Mouse (Mus musculus): ENCODE results near the gene Dnhd1. TPM values are rescaled to one million over a fixed set of nuclear protein-coding genes. Genes with fewer than 3 reads are reported as not detected.
A peak's percentile ranks its signal among the peaks of the same experiment; 100 is the strongest.

The Dnhd1 gene
- polyA plus RNA-seq, 1 experiment, result 0.68 TPM

GRCm38 (mm10) chr7:105738286-105738685 lies 87.7 kb downstream of the Dnhd1 start:
- Histone ChIP-seq H3K4me3 (peak overlapping the region; percentile 99), H3K79me2 (ENCODE audit: control insufficient read depth, insufficient read depth) (peaks cover 62% of the 10 kb centered on the region), H3K27me3 (ENCODE audit: control insufficient read depth, insufficient read depth, insufficient read length) (no peaks in the 10 kb centered on the region), H3K36me3 (ENCODE audit: control insufficient read depth, insufficient read depth) (peaks cover 18% of the 10 kb centered on the region), H3K4me2 (ENCODE audit: low read depth) (peak overlapping the region; percentile 97), H3ac (ENCODE audit: control insufficient read depth, insufficient read length) (no peak overlapping the region)
- no peak for TF ChIP-seq MYOD1 (IDR thresholded peaks at IDR 0.05; ENCODE audit: control insufficient read depth in 1 of 3, insufficient read length in 2 of 3, low read depth in 2 of 3)
- TF ChIP-seq TCF12 (IDR thresholded peaks at IDR 0.05; ENCODE audit: insufficient read depth, poor library complexity, severe bottlenecking), result no peak
- TF ChIP-seq USF1 (IDR thresholded peaks at IDR 0.05; ENCODE audit: low read depth), result no peak
- no peak for TF ChIP-seq SRF (IDR thresholded peaks at IDR 0.05; ENCODE audit: control insufficient read depth, insufficient read length, low read depth)
- no peak for TF ChIP-seq TCF3 (IDR thresholded peaks at IDR 0.05; ENCODE audit: insufficient read length, low read depth)
- TF ChIP-seq POLR2A (IDR thresholded peaks at IDR 0.05; ENCODE audit: insufficient read length, low read depth), result no peak
- TF ChIP-seq E2F4 (IDR thresholded peaks at IDR 0.05; ENCODE audit: insufficient read depth), result no peak
- no peak for TF ChIP-seq MYOG (IDR thresholded peaks at IDR 0.05; ENCODE audit: control insufficient read depth in 1 of 3, insufficient read depth in 1 of 3, insufficient read length in 2 of 3, low read depth in 2 of 3)
- TF ChIP-seq POLR2AphosphoS2 (IDR thresholded peaks at IDR 0.05; ENCODE audit: insufficient read length, low read depth), result no peak
- no peak for TF ChIP-seq CEBPB (IDR thresholded peaks at IDR 0.05; ENCODE audit: insufficient read depth, poor library complexity, severe bottlenecking)
- TF ChIP-seq MAX (IDR thresholded peaks at IDR 0.05; ENCODE audit: low read depth), result no peak
- TF ChIP-seq REST (IDR thresholded peaks at IDR 0.05; ENCODE audit: insufficient read depth, insufficient read length), result no peak

- no peak overlapping the region for H3ac ChIP-seq (ENCODE audit: control insufficient read depth, insufficient read length)
- TF ChIP-seq REST (IDR thresholded peaks at IDR 0.05; ENCODE audit: insufficient read depth, insufficient read length) (no peak), E2F4 (IDR thresholded peaks at IDR 0.05; ENCODE audit: insufficient read depth) (no peak), TCF12 (IDR thresholded peaks at IDR 0.05; ENCODE audit: insufficient read depth, poor library complexity, severe bottlenecking) (no peak), CEBPB (IDR thresholded peaks at IDR 0.05; ENCODE audit: insufficient read depth, poor library complexity, severe bottlenecking) (no peak), TCF3 (IDR thresholded peaks at IDR 0.05; ENCODE audit: insufficient read length, low read depth) (no peak), MYOD1 (IDR thresholded peaks at IDR 0.05; ENCODE audit: control insufficient read depth in 1 of 3, insufficient read length in 2 of 3, low read depth in 2 of 3) (no peak), USF1 (IDR thresholded peaks at IDR 0.05; ENCODE audit: low read depth) (no peak), SRF (IDR thresholded peaks at IDR 0.05; ENCODE audit: control insufficient read depth, insufficient read length, low read depth) (peak; percentile 97), POLR2A (IDR thresholded peaks at IDR 0.05; ENCODE audit: insufficient read length, low read depth) (peak; percentile 33), MYOG (IDR thresholded peaks at IDR 0.05; ENCODE audit: control insufficient read depth in 1 of 3, insufficient read depth in 1 of 3, insufficient read length in 2 of 3, low read depth in 2 of 3) (no peak), POLR2AphosphoS2 (IDR thresholded peaks at IDR 0.05; ENCODE audit: insufficient read length, low read depth) (peak; percentile 71), MAX (IDR thresholded peaks at IDR 0.05; ENCODE audit: low read depth) (no peak)
- no peaks in the 10 kb centered on the region for H3K27me3 ChIP-seq (ENCODE audit: control insufficient read depth, insufficient read depth, insufficient read length)
- peaks cover 65% of the 10 kb centered on the region for H3K79me2 ChIP-seq (ENCODE audit: control insufficient read depth, insufficient read depth)
- H3K4me3 ChIP-seq, result peak overlapping the region; percentile 99
- H3K4me2 ChIP-seq (ENCODE audit: low read depth), result peak overlapping the region; percentile 97
- H3K36me3 ChIP-seq (ENCODE audit: control insufficient read depth, insufficient read depth), result peaks cover 18% of the 10 kb centered on the region
Observed at GRCm38 (mm10) chr7:105738948-105739347, 88.3 kb downstream of the Dnhd1 start.

- H3K4me2 ChIP-seq (ENCODE audit: low read depth), result no peak overlapping the region
- no peak overlapping the region for H3ac ChIP-seq (ENCODE audit: control insufficient read depth, insufficient read length)
- H3K4me3 ChIP-seq, result no peak overlapping the region
- H3K36me3 ChIP-seq (ENCODE audit: control insufficient read depth, insufficient read depth), result peaks cover 18% of the 10 kb centered on the region
- TF ChIP-seq POLR2AphosphoS2 (IDR thresholded peaks at IDR 0.05; ENCODE audit: insufficient read length, low read depth), result peak; percentile 55
- TF ChIP-seq TCF12 (IDR thresholded peaks at IDR 0.05; ENCODE audit: insufficient read depth, poor library complexity, severe bottlenecking), result no peak
- H3K27me3 ChIP-seq (ENCODE audit: control insufficient read depth, insufficient read depth, insufficient read length), result no peaks in the 10 kb centered on the region
- H3K79me2 ChIP-seq (ENCODE audit: control insufficient read depth, insufficient read depth), result peaks cover 57% of the 10 kb centered on the region
Observed at GRCm38 (mm10) chr7:105740089-105740795, 89.6 kb downstream of the Dnhd1 start.

- no peak overlapping the region for H3K4me2 ChIP-seq (ENCODE audit: low read depth)
- H3K36me3 ChIP-seq (ENCODE audit: control insufficient read depth, insufficient read depth), result peaks cover 18% of the 10 kb centered on the region
- H3K27me3 ChIP-seq (ENCODE audit: control insufficient read depth, insufficient read depth, insufficient read length), result no peaks in the 10 kb centered on the region
- TF ChIP-seq MYOD1 (IDR thresholded peaks at IDR 0.05; ENCODE audit: control insufficient read depth in 1 of 3, insufficient read length in 2 of 3, low read depth in 2 of 3) (no peak), MYOG (IDR thresholded peaks at IDR 0.05; ENCODE audit: control insufficient read depth in 1 of 3, insufficient read depth in 1 of 3, insufficient read length in 2 of 3, low read depth in 2 of 3) (no peak)
- peaks cover 51% of the 10 kb centered on the region for H3K79me2 ChIP-seq (ENCODE audit: control insufficient read depth, insufficient read depth)
- no peak overlapping the region for H3K4me3 ChIP-seq
- no peak overlapping the region for H3ac ChIP-seq (ENCODE audit: control insufficient read depth, insufficient read length)
Observed at GRCm38 (mm10) chr7:105740851-105741250, 90.2 kb downstream of the Dnhd1 start.

DNA sequence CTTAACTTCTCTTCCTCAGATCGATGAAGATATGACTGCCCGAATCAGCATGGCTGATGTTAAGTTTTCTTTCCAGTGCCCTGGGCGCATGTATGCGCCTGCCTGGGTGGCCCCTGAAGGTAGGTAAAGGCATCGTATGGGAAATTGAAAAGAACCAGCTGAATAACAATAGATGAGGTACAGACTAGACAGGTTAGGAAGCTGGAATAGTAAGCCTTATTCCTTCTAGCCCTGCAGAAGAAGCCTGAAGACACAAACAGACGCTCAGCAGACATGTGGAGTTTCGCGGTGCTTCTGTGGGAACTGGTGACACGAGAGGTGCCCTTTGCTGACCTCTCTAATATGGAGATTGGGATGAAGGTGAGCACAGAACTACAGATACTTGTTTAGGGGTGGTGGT lies 91.4 kb downstream of the Dnhd1 start:
- peaks cover 23% of the 10 kb centered on the region for H3K36me3 ChIP-seq (ENCODE audit: control insufficient read depth, insufficient read depth)

More for the DNA sequence above, 91.4 kb downstream of the Dnhd1 start:
- H3K4me2 ChIP-seq (ENCODE audit: low read depth), result no peak overlapping the region
- H3ac ChIP-seq (ENCODE audit: control insufficient read depth, insufficient read length), result no peak overlapping the region
- no peaks in the 10 kb centered on the region for H3K27me3 ChIP-seq (ENCODE audit: control insufficient read depth, insufficient read depth, insufficient read length)
- H3K79me2 ChIP-seq (ENCODE audit: control insufficient read depth, insufficient read depth), result peaks cover 43% of the 10 kb centered on the region
- no peak for TF ChIP-seq TCF12 (IDR thresholded peaks at IDR 0.05; ENCODE audit: insufficient read depth, poor library complexity, severe bottlenecking)
- no peak for TF ChIP-seq REST (IDR thresholded peaks at IDR 0.05; ENCODE audit: insufficient read depth, insufficient read length)
- TF ChIP-seq SRF (IDR thresholded peaks at IDR 0.05; ENCODE audit: control insufficient read depth, insufficient read length, low read depth), result no peak
- no peak for TF ChIP-seq MYOG (IDR thresholded peaks at IDR 0.05; ENCODE audit: control insufficient read depth in 1 of 3, insufficient read depth in 1 of 3, insufficient read length in 2 of 3, low read depth in 2 of 3)
- no peak for TF ChIP-seq TCF3 (IDR thresholded peaks at IDR 0.05; ENCODE audit: insufficient read length, low read depth)
- TF ChIP-seq MAX (IDR thresholded peaks at IDR 0.05; ENCODE audit: low read depth), result no peak
- H3K4me3 ChIP-seq, result no peak overlapping the region
